Mouse (Mus musculus): Measurements from ENCODE around the gene Gm10272.
"Not testable (repeated sequence)": the region's sequence is repeated elsewhere in the genome, so short reads cannot be mapped to it uniquely, and the experiment has no call there.

Gm10272 gene

DNA sequence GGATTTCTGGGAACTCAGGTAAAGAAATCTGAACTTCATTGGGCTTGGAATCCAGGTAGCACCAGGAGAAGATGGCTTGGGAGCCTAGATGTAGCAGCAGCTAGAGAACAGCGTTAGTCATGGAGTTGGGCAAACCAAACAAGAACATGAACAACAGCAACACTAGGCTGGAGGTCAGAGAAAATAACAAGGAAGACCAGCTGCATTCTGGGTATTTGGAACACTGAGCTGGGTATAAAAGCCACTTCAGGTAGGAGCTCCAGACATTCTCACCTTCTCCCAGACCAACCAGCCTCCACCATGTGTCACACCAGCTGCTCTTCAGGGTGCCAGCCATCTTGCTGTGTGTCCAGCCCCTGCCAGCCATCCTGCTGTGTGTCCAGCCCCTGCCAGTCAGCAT is at the start of gene Gm10272:
TSS of gene Gm10272 (plus strand) at position 301 of the 400 bp plus-strand sequence.
- DNase-seq: no peak

- DNase-seq: peak; percentile 48
Measured at GRCm38 (mm10) chr10:77658286-77658994, 48.0 kb upstream of the Gm10272 start.

DNA sequence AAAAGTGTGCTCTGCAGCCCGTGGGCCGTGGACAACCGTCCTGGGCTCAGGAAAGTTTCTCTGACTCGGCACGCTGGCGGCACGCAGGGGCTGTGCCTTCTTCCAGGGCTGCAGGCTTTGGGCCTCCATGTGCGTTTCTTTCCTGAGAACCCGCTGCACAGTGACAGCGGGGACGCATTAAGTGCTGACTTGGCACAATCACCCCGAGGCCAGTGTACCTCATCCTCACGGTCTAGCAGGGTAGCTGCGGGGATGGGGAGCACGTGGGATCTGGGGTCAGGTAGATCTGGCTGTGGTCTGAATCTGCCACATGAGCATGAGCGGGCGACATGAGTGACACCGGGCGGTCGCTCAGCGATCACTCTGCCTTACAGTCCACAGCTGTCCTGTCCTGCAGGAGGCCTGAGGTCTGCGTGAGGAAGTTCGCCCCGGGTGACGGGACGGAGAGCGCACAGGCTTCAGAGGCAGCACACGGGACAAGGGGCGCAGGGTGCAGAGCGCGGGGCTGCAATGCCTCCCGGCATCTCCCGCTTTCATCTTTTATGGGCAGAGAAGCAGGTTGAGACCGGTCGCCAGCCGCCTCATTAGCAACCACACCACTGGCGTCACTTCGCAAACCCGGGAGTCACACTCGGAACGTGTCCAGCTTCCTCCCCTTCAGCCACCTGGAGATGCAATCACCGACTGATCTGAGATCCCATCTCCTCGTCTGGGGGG is 42.3 kb upstream of the Gm10272 start:
- DNase-seq: no peak

GRCm38 (mm10) chr10:77666342-77666741 is 40.1 kb upstream of the Gm10272 start:
- DNase-seq: no peak

DNA sequence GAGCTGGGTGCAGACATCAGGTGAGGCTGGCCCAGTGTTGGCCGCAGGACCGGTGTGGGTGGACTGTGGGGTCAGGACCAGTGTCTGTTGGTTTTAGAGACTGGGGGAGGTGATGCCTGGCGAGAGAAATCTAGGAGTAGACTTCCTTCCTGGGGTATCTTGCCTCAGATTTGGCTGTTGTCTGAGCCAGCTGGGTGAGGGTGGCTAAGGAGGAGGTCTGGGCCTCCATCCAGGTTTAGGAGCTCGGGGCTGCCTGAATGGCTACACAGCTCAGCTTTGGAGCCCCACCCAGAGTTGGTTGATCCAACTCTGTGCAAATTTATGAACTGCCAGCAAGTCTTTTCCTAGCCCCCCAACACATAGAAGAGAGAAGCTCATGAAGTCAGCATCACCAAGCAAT is 39.0 kb upstream of the Gm10272 start:
- no peak for DNase-seq

GRCm38 (mm10) chr10:77670710-77671109 is 35.7 kb upstream of the Gm10272 start:
- DNase-seq: no peak

GRCm38 (mm10) chr10:77671519-77671918 is 34.9 kb upstream of the Gm10272 start:
- no peak for DNase-seq

GRCm38 (mm10) chr10:77673765-77674164 is 32.7 kb upstream of the Gm10272 start:
- no peak for DNase-seq

DNA sequence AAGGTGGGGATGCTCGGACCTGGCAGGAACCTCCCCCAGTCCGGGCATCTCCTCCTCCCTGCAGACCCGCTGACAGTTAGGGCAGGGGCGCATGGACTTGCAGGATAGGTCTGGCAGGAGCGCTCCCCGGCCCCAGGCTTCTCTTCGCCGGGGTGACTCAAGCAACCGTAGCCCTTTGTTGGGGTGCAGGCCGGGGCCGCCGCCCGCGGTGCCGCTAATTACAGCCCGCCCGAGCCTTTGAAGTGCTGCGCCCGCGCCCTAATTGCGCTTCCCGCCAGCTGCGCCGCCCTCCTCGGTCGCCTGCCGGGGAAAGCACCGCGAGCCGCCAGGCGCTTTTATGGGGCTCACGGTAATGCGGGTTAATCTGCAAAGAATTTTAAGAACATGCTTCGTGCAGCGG is 28.9 kb upstream of the Gm10272 start:
- DNase-seq: no peak

GRCm38 (mm10) chr10:77682994-77683393 is 23.4 kb upstream of the Gm10272 start:
- DNase-seq: no peak

GRCm38 (mm10) chr10:77684181-77684580 is 22.2 kb upstream of the Gm10272 start:
- DNase-seq: no peak

- no peak for DNase-seq
Measured at GRCm38 (mm10) chr10:77685895-77686664, 20.3 kb upstream of the Gm10272 start, which contains the start of gene Tspear. Tspear (plus strand) TSS chr10:77686569.

GRCm38 (mm10) chr10:77687021-77687420 is 19.4 kb upstream of the Gm10272 start:
- no peak for DNase-seq

DNA sequence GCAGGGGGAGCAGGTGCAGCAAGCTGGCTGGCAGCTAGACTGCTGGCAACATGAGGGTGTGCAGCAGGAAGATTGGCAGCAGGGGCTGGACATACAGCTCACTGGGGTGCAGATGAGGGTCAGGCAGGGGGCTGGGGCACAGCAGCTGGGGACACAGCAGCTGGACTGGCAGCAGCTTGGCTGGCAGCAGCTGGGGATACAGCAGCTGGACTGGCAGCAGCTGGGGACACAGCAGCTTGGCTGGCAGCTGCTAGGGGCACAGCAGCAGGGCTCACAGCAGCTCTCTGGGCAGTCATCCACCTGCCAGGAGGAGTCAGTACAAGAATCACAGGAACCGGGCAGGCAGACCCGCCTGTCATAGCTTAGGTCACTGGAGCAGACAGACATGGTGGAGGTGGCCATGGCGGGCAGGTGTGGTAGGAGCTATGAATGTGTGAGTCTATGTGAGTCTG is 16.0 kb upstream of the Gm10272 start, which contains the start of gene Gm19402:
TSS of gene Gm19402 (minus strand) at position 402 of the 452 bp plus-strand sequence.
- not testable (repeated sequence) for DNase-seq

- no peak for DNase-seq
Measured at GRCm38 (mm10) chr10:77697133-77697532, 9.3 kb upstream of the Gm10272 start, which contains the start of gene Gm9508. Gm9508 (minus strand) TSS chr10:77697233.

- DNase-seq: no peak
Measured at GRCm38 (mm10) chr10:77709831-77710230, 3.4 kb downstream of the Gm10272 start.

DNA sequence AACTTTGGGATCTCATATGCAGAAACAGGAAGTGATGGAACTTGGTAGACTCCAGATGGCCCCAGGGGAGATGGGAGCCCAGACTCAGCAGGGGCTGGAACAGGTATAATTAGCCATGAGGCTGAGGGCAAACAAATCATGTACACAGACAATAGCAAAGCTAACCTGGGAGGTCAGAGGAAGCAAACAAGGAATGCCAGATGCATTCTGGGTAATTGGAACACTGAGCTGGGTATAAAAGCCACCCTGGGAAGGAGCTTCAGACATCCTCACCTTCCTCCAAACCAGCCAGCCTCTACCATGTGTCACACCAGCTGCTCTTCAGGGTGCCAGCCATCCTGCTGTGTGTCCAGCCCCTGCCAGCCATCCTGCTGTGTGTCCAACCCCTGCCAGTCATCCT is 4.7 kb downstream of the Gm10272 start, which contains the start of gene Gm10024:
TSS of gene Gm10024 (plus strand) at position 301 of the 400 bp plus-strand sequence.
- not testable (repeated sequence) for DNase-seq

- no peak for DNase-seq
Measured at GRCm38 (mm10) chr10:77713734-77714133, 7.3 kb downstream of the Gm10272 start.

DNA sequence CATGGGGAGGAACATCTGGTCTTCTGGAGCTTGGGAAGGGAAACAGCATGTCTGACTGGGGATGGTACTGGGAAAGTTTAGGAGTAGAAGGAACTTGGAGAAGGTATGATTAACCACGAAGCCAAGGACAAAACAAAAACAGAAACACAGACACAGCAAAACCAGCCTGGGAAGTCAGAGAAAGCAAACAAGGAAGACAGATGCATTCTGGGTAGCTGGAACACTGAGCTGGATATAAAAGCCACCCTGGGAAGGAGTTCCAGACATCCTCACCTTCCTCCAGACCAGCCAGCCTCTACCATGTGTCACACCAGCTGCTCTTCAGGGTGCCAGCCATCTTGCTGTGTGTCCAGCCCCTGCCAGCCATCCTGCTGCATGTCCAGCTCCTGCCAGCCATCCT is 9.1 kb downstream of the Gm10272 start, which contains the start of gene Gm10142:
TSS of gene Gm10142 (plus strand) at position 301 of the 400 bp plus-strand sequence.
- DNase-seq: no peak

DNA sequence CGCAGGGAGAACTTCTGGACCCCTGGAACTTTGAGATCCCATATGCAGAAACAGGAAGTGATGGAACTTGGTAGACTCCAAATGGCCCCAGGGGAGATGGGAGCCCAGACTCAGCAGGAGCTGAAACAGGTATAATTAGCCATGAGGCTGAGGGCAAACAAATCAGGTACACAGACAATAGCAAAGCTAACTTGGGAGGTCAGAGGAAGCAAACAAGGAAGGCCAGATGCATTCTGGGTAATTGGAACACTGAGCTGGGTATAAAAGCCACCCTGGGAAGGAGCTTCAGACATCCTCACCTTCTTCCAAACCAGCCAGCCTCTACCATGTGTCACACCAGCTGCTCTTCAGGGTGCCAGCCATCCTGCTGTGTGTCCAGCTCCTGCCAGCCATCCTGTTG is 13.9 kb downstream of the Gm10272 start, which contains the start of gene Krtap12-1:
TSS of gene Krtap12-1 (plus strand) at position 301 of the 400 bp plus-strand sequence.
- DNase-seq: not testable (repeated sequence)

GRCm38 (mm10) chr10:77724855-77725254 is 18.4 kb downstream of the Gm10272 start:
- no peak for DNase-seq

GRCm38 (mm10) chr10:77726186-77726585 is 19.8 kb downstream of the Gm10272 start, which contains the start of gene Gm10100:
Gm10100 (plus strand) TSS chr10:77726486.
- no peak for DNase-seq

- peak; percentile 8 for DNase-seq
Measured at GRCm38 (mm10) chr10:77728280-77728679, 21.9 kb downstream of the Gm10272 start.
